Mouse (Mus musculus): Measurements from ENCODE around the gene Eno4.
A peak's percentile ranks its signal among the peaks of the same experiment; 100 is the strongest.

Eno4 gene

DNA sequence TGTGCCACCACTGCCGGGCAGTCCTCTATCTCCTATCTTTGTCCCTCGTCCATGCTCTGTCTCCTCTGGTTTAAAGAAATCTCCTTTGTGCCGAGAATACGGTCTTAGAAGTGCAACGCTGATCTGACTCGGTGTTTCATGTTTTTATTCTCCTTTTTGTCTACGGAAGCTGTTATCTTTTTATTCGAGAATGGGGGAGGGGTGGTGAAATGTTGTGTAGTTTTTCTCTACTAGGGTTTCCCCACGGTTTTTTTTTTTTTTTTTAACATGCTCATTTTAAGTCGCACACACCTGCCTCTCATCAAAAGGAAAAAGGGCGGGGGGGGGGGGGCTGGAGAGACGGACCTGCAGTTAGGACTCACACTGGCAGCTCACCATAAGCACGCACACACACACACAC is 9.0 kb downstream of the Eno4 start:
- H3K4me3 ChIP-seq (replicated peaks; ENCODE audit: low read length): no peak overlapping the region
- peaks cover 49% of the 10 kb centered on the region for H3K27me3 ChIP-seq (ENCODE audit: insufficient read depth, low read length)
- no peaks in the 10 kb centered on the region for H3K36me3 ChIP-seq (ENCODE audit: insufficient read depth, low read length)
- H3K4me1 ChIP-seq (replicated peaks; ENCODE audit: low read depth, low read length): peaks cover 24% of the 10 kb centered on the region
- no peaks in the 10 kb centered on the region for H3K9me3 ChIP-seq (ENCODE audit: low read length)
- no peak for TF ChIP-seq POU5F1 (IDR thresholded peaks at IDR 0.05; ENCODE audit: borderline replicate concordance, low read length)

DNA sequence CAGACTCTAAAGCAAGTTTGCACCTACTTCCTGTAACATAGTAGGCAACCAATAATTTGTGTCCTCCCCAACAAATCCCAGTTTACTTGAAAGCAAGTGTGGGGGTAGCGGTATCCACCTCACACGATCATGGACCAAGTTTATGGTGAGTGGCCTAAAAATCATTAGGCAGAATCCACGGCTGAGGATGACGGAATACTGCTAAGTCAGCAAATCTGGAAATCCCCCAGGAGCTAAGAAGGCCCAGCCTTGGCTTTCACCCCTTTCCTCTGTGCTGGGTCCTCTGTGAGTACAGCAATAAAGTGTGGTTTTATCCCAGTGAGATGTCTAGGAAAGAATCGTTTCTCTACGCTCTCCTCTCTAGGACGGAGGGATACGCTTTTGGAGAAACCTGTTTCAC is 11.6 kb downstream of the Eno4 start:
- H3K4me3 ChIP-seq (replicated peaks; ENCODE audit: low read length): no peak overlapping the region
- H3K9me3 ChIP-seq (ENCODE audit: low read length): no peaks in the 10 kb centered on the region
- TF ChIP-seq POU5F1 (IDR thresholded peaks at IDR 0.05; ENCODE audit: borderline replicate concordance, low read length) (no peak), CTCF (conservative IDR thresholded peaks at IDR 0.05; ENCODE audit: low read length) (no peak), NANOG (IDR thresholded peaks at IDR 0.05; ENCODE audit: borderline replicate concordance, low read length) (no peak)
- no peaks in the 10 kb centered on the region for H3K36me3 ChIP-seq (ENCODE audit: insufficient read depth, low read length)
- H3K4me1 ChIP-seq (replicated peaks; ENCODE audit: low read depth, low read length): peaks cover 24% of the 10 kb centered on the region
- peaks cover 48% of the 10 kb centered on the region for H3K27me3 ChIP-seq (ENCODE audit: insufficient read depth, low read length)

DNA sequence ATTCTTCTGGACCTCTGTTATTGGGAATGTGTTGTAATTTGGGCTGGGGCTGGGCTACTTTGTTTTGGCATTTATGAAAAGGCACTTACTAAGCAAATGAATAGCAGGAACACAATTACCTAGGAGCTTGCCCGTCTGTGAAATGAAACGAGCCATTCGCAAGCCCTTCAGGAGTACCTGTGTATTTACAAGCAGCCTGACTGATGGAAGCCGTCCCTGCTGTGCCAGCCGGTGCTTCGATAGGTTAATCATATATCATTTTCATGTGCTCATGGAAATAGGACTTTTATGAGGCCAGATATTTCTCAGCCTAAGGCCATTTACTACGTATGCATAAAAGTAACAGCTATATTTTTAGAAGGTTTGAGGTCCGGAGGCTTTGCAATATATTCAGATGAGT is 19.8 kb downstream of the Eno4 start:
- Histone ChIP-seq H3K9me3 (ENCODE audit: low read length) (no peaks in the 10 kb centered on the region), H3K4me1 (replicated peaks; ENCODE audit: low read depth, low read length) (peaks cover 24% of the 10 kb centered on the region), H3K4me3 (replicated peaks; ENCODE audit: low read length) (no peak overlapping the region), H3K36me3 (ENCODE audit: insufficient read depth, low read length) (no peaks in the 10 kb centered on the region), H3K27me3 (ENCODE audit: insufficient read depth, low read length) (peaks cover 46% of the 10 kb centered on the region)
- TF ChIP-seq POU5F1 (IDR thresholded peaks at IDR 0.05; ENCODE audit: borderline replicate concordance, low read length) (no peak), CTCF (conservative IDR thresholded peaks at IDR 0.05; ENCODE audit: low read length) (no peak), NANOG (IDR thresholded peaks at IDR 0.05; ENCODE audit: borderline replicate concordance, low read length) (no peak)

DNA sequence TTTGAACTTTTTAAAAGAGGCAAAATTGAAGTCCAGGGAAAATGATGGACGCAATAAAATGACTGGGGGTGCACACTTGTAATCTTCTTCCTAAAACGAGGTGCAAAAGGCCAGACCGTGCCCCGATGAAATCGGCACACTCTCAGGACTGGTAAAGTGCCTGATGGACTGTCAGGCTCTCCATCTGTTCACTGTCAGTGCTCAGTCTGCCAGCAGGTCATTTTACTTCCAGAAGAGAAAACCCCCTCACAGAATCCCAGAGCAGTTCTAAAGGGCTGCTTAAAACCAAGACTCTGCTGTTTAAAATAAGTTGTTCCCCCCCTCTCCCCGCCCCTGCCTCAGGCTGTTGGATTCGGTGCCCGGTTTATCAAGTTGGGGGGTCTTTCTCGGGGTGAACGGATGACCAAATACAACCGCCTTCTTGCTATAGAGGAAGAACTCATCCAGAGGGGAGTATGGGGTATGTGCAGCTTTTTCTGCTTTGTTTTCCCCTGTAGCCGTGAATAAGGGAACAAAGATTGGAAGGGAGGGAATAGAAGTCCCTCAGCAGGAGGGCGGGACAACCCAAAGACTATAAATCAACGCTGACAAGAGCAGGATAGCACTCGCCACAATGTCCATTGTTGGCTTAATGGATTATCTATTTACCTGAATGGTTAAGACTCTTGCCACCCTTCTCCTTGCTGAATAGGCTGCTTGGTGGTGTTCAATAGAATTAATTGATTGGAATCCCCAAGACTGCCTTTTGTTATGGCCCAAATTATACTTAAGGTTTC is 25.7 kb downstream of the Eno4 start:
- no peak for TF ChIP-seq CTCF (conservative IDR thresholded peaks at IDR 0.05; ENCODE audit: low read length)
- peak; percentile 96 for TF ChIP-seq NANOG (IDR thresholded peaks at IDR 0.05; ENCODE audit: borderline replicate concordance, low read length)
- no peak for TF ChIP-seq POU5F1 (IDR thresholded peaks at IDR 0.05; ENCODE audit: borderline replicate concordance, low read length)
- Histone ChIP-seq H3K36me3 (ENCODE audit: insufficient read depth, low read length) (no peaks in the 10 kb centered on the region), H3K9me3 (ENCODE audit: low read length) (no peaks in the 10 kb centered on the region), H3K4me3 (replicated peaks; ENCODE audit: low read length) (no peak overlapping the region), H3K4me1 (replicated peaks; ENCODE audit: low read depth, low read length) (peaks cover 40% of the 10 kb centered on the region), H3K27me3 (ENCODE audit: insufficient read depth, low read length) (peaks cover 49% of the 10 kb centered on the region)

DNA sequence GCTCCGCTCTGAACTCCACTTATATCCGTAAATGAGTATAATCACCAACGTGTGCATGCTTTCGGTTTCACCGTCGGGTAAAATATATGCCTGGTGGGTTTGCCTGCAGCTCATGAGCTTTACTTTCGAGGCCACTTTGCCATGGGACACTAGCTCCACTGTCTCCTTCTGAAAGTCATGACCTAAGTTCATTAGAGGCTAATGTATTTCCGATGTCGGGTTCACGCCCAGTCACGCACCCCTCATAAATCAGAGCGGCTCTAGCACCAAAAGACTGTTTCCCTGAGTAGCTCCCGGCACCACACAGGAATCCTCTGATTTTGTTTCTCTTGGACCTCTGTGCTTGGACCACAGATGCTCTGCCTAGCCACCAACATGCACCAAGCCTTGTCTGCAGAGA is 27.6 kb downstream of the Eno4 start:
- no peak for TF ChIP-seq CTCF (conservative IDR thresholded peaks at IDR 0.05; ENCODE audit: low read length)
- TF ChIP-seq POU5F1 (IDR thresholded peaks at IDR 0.05; ENCODE audit: borderline replicate concordance, low read length): no peak
- TF ChIP-seq NANOG (IDR thresholded peaks at IDR 0.05; ENCODE audit: borderline replicate concordance, low read length): no peak
- Histone ChIP-seq H3K36me3 (ENCODE audit: insufficient read depth, low read length) (no peaks in the 10 kb centered on the region), H3K4me1 (replicated peaks; ENCODE audit: low read depth, low read length) (peaks cover 40% of the 10 kb centered on the region), H3K9me3 (ENCODE audit: low read length) (no peaks in the 10 kb centered on the region), H3K27me3 (ENCODE audit: insufficient read depth, low read length) (peaks cover 43% of the 10 kb centered on the region), H3K4me3 (replicated peaks; ENCODE audit: low read length) (no peak overlapping the region)

DNA sequence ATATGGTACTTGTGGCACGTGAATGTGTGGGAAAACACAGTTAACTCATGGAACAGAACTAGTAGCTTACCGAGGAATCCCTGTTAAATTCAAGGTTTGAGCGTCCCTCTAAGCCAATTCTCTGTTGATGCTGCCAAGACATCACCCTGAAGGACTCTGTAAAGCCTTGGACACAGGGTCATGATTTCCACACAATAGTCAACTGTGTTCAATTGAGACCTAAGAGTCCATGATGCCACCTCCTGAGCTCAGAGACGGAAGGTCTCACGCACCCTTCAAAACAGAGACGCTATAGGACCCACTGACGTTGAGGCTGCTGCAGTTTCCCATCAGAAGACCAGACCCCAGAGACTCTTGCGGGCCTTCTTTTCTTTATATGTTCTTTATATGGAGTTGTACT is 30.9 kb downstream of the Eno4 start:
- H3K36me3 ChIP-seq (ENCODE audit: insufficient read depth, low read length): no peaks in the 10 kb centered on the region
- 0 out of 2 replicates have a peak, but pooled peaks cover 3% of the 10 kb centered on the region for H3K9me3 ChIP-seq (ENCODE audit: low read length)
- H3K4me3 ChIP-seq (replicated peaks; ENCODE audit: low read length): no peak overlapping the region
- H3K4me1 ChIP-seq (replicated peaks; ENCODE audit: low read depth, low read length): peaks cover 45% of the 10 kb centered on the region
- H3K27me3 ChIP-seq (ENCODE audit: insufficient read depth, low read length): peaks cover 40% of the 10 kb centered on the region
- TF ChIP-seq NANOG (IDR thresholded peaks at IDR 0.05; ENCODE audit: borderline replicate concordance, low read length) (no peak), CTCF (conservative IDR thresholded peaks at IDR 0.05; ENCODE audit: low read length) (no peak), POU5F1 (IDR thresholded peaks at IDR 0.05; ENCODE audit: borderline replicate concordance, low read length) (no peak)

DNA sequence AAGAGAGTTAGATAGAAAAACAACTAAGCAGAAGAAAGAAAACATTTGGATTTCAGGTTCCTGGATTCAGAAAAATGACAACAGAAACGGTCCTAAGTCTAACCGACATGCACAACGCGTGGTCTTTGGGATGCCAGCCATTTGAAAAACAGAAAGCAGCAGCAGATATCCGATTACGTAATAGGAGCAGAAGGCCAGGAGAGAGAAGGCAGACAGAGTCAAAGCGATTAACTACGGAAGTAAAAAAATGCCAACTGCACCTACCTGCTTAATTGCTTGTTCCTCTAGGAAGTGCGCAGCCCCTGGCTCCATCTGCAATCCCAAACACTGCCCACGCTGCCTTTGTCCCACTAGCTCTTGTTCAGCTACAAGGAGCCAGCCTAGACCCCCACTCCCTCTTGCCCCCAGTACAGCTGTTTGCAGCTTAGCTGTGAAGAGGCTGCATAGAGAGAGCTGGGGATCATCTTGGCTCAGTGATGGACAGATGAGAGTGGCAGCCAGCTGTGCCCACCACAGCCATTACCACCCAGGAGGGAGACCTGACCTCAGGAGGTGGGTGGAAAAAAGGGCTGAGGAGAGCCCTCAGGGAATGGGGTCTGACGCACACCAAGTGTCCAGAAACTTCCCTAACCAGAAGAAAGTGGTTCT is 32.1 kb downstream of the Eno4 start:
- Histone ChIP-seq H3K9me3 (ENCODE audit: low read length) (0 out of 2 replicates have a peak, but pooled peaks cover 3% of the 10 kb centered on the region), H3K4me1 (replicated peaks; ENCODE audit: low read depth, low read length) (peaks cover 45% of the 10 kb centered on the region), H3K4me3 (replicated peaks; ENCODE audit: low read length) (no peak overlapping the region), H3K36me3 (ENCODE audit: insufficient read depth, low read length) (no peaks in the 10 kb centered on the region), H3K27me3 (ENCODE audit: insufficient read depth, low read length) (peaks cover 40% of the 10 kb centered on the region)
- TF ChIP-seq POU5F1 (IDR thresholded peaks at IDR 0.05; ENCODE audit: borderline replicate concordance, low read length): no peak
- TF ChIP-seq CTCF (conservative IDR thresholded peaks at IDR 0.05; ENCODE audit: low read length): no peak
- TF ChIP-seq NANOG (IDR thresholded peaks at IDR 0.05; ENCODE audit: borderline replicate concordance, low read length): no peak

DNA sequence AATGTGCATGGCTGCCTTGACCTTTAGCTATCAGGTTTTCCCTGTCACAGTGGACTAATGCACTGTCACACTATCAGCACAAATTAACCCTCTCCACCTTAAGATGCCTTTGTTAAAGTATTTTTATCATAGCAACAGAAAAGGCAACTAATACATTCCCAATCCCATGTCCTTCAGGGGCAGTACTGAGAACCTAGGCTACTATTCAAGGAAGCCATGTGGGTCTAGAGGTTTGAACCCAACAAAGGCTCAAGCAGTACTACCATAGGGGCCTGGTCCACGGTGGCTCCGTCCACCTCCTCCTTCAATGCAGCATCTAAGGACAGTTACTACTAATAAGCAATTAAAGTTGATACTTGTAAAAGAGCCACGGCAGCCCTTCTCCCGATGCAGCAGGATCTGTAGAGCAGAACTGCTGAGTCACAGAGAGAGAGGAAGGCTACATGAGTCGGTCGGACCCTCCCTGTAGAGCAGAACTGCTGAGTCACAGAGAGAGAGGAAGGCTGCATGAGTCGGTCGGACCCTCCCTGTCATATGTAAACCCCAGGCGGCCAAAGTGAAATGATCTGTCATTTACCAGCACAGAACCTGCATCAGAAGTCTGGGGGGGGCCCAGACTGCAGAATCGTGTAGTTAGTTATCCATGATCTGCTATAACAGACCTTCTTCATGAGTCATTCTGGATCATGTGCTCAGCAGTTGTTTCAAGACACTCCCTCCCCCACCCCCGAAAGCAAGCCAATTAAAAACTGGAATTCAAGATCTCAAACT is 35.4 kb downstream of the Eno4 start:
- Histone ChIP-seq H3K27me3 (ENCODE audit: insufficient read depth, low read length) (peaks cover 20% of the 10 kb centered on the region), H3K4me1 (replicated peaks; ENCODE audit: low read depth, low read length) (peaks cover 64% of the 10 kb centered on the region), H3K36me3 (ENCODE audit: insufficient read depth, low read length) (no peaks in the 10 kb centered on the region), H3K9me3 (ENCODE audit: low read length) (0 out of 2 replicates have a peak, but pooled peaks cover 3% of the 10 kb centered on the region), H3K4me3 (replicated peaks; ENCODE audit: low read length) (no peak overlapping the region)
- no peak for TF ChIP-seq CTCF (conservative IDR thresholded peaks at IDR 0.05; ENCODE audit: low read length)
- TF ChIP-seq NANOG (IDR thresholded peaks at IDR 0.05; ENCODE audit: borderline replicate concordance, low read length): no peak
- no peak for TF ChIP-seq POU5F1 (IDR thresholded peaks at IDR 0.05; ENCODE audit: borderline replicate concordance, low read length)
